Mouse (Mus musculus) stomach, postnatal 0 days (tissue): Measurements from ENCODE around the gene Ptpra. TPM values are rescaled to one million over a fixed set of nuclear protein-coding genes. Genes with fewer than 3 reads are reported as not detected.

ENCODE experiments used
- ATAC-seq: fragments of 200-750 bp; cut with Nextera tagmentation; 2 replicates; pipeline ENCODE4 v1.8.0; 2017; ENCODE audit not compliant: low FRiP score, low TSS enrichment
- DNase-seq: peaks from one replicate; pipeline ENCODE4 v3.0.0-alpha.2; 2016; ENCODE audit warnings: low spot score
- H3K27ac ChIP-seq: fragments of 300-500 bp; sonication (generic); replicated peaks from 2 replicates; pipeline ENCODE4 v1.5.1; 2014; ENCODE audit warnings: mild to moderate bottlenecking, control low read depth
- H3K27me3 ChIP-seq: fragments of 300-500 bp; sonication (generic); 2 replicates; pipeline ENCODE4 v1.6.1; 2014; ENCODE audit warnings: low read length; ENCODE audit not compliant: control insufficient read depth, insufficient read depth
- H3K36me3 ChIP-seq: fragments of 300-500 bp; sonication (generic); 2 replicates; pipeline ENCODE4 v1.6.1; 2014; ENCODE audit warnings: low read length, mixed read lengths; ENCODE audit not compliant: control insufficient read depth, insufficient read depth
- H3K4me1 ChIP-seq: fragments of 300-500 bp; sonication (generic); replicated peaks from 2 replicates; pipeline ENCODE4 v1.6.1; 2014; ENCODE audit warnings: antibody characterized with exemption; ENCODE audit not compliant: control insufficient read depth, insufficient read depth
- H3K4me2 ChIP-seq: fragments of 300-500 bp; sonication (generic); replicated peaks from 2 replicates; pipeline ENCODE4 v1.6.1; 2014; ENCODE audit warnings: low read depth, mild to moderate bottlenecking, control low read depth, moderate library complexity
- H3K4me3 ChIP-seq: fragments of 300-500 bp; sonication (generic); 2 replicates; pipeline ENCODE4 v1.5.1; 2014; ENCODE audit warnings: low read depth, low read length, control low read depth
- H3K9ac ChIP-seq: fragments of 300-500 bp; sonication (generic); 2 replicates; pipeline ENCODE4 v1.6.1; 2014; ENCODE audit warnings: mild to moderate bottlenecking, low read length, control low read depth, mixed read lengths
- H3K9me3 ChIP-seq: fragments of 300-500 bp; sonication (generic); 2 replicates; pipeline ENCODE4 v1.6.1; 2016; ENCODE audit warnings: low read length; ENCODE audit not compliant: control insufficient read depth
- CTCF ChIP-seq: IDR thresholded peaks from 2 replicates; pipeline ENCODE4 v1.5.1; 2016; ENCODE audit warnings: antibody characterized with exemption, low read depth, mild to moderate bottlenecking, moderate library complexity
- EP300 ChIP-seq: optimal IDR thresholded peaks from 2 replicates; pipeline ENCODE3; 2016; ENCODE audit warnings: antibody characterized with exemption
- WGBS: fragments of 180-500 bp; shearing (Covaris S2); extraction: QIAGEN DNeasy Blood & Tissue Kit; methylation state at CpG from one replicate; pipeline ENCODE4 v1.1.7; 2014; 5-methylcytosine and 5-hydroxymethylcytosine counted together
- polyA plus RNA-seq: library from polyadenylated mRNA; unstranded; fragments of >200 nt; fragmentation: Nextera tagmentation; extraction: Ambion mirVana; gene quantifications from 2 replicates; pipeline ENCODE4 v1.2.1, GENCODE M21; 2015

The Ptpra gene
- polyA plus RNA-seq, 1 experiment from 2014 or later = 45.1 TPM

DNA sequence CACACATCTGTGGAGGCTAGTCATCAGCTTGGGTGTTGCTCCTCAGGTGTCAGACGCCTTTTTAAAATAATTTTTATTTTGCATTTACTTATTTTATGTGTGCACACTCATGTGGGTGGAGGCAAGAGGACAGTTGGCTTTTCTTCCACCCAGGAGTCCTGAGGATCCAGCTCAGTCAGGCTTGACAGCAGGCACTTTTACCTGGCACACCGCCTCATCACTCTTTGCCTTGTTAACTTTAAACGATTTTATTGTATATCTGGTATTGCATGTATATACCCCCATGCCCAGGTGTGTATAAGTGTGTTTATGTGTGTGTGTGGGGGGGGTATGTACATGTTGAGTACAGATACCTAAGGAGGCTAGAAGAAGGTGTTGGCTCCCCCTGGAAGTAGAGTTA is 7.8 kb downstream of the Ptpra start:
- no peak for ATAC-seq

GRCm38 (mm10) chr2:130459576-130459975 is 9.5 kb downstream of the Ptpra start:
- Histone ChIP-seq H3K9me3 (no peaks in the 10 kb centered on the region), H3K9ac (no peak overlapping the region), H3K36me3 (no peaks in the 10 kb centered on the region), H3K4me3 (no peak overlapping the region), H3K4me2 (no peak overlapping the region), H3K27ac (no peak overlapping the region), H3K4me1 (0 out of 2 replicates have a peak, but pooled peaks cover 2% of the 10 kb centered on the region), H3K27me3 (no peaks in the 10 kb centered on the region)
- TF ChIP-seq EP300 = no peak
- no peak for TF ChIP-seq CTCF
- WGBS = 86% methylated on average over 3 of the region's 3 CpGs
- DNase-seq (no peak), ATAC-seq (no peak)

More for the DNA sequence above, 7.8 kb downstream of the Ptpra start:
- H3K4me3 ChIP-seq = no peak overlapping the region
- TF ChIP-seq CTCF = no peak
- TF ChIP-seq EP300 = no peak
- no peak overlapping the region for H3K27ac ChIP-seq
- H3K9ac ChIP-seq = no peak overlapping the region
- H3K36me3 ChIP-seq = no peaks in the 10 kb centered on the region
- WGBS = 78% methylated on average over 3 of the region's 3 CpGs
- no peaks in the 10 kb centered on the region for H3K27me3 ChIP-seq
- DNase-seq = no peak
- no peak overlapping the region for H3K4me2 ChIP-seq
- H3K9me3 ChIP-seq = no peaks in the 10 kb centered on the region
- H3K4me1 ChIP-seq = 0 out of 2 replicates have a peak, but pooled peaks cover 2% of the 10 kb centered on the region

DNA sequence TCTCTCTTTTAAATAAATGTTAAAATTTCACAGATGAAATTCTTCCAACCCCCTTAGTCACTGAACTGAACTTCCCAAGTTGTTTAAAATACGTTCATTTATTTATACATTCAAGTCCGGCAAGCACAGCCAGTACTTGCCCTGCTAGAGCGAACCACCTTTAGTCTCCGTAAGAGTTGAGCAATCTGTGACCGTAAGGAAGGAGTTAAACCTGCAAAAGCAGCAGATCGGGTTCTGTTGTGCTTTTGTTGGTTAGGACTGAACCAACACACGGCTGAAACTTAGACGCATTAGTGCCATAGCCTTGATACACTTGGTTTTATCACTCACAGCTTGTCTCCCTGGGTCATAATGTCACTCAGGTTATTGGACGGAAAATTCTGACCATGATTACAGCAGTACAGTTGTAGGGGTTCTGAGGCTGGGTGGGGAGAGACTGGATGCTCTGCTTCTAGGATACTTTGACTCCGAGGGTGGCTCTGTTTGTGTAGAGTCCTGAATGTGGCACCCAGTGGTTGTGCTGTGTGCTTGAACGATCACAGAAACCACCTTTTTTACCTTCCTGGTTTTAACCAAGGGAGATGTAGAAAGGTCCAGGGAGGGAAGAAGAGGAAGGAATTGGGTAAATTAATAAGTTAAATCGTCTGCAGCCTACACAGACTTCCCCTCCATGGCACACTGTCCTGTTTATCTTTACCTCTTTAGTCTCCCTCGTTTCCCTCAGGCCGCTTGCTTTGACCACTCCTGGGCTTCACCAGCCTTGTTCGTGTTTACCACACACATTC is 11.4 kb downstream of the Ptpra start:
- H3K9ac ChIP-seq = no peak overlapping the region
- H3K4me3 ChIP-seq = no peak overlapping the region
- peak overlapping the region; percentile 65 for H3K27ac ChIP-seq
- H3K4me2 ChIP-seq = peak overlapping the region; percentile 35
- TF ChIP-seq CTCF (no peak), EP300 (no peak)
- DNase-seq (no peak), ATAC-seq (no peak)
- 0 out of 2 replicates have a peak, but pooled peaks cover 2% of the 10 kb centered on the region for H3K4me1 ChIP-seq
- no peaks in the 10 kb centered on the region for H3K27me3 ChIP-seq
- 33% methylated on average over 15 of the region's 15 CpGs for WGBS
- H3K36me3 ChIP-seq = no peaks in the 10 kb centered on the region
- no peaks in the 10 kb centered on the region for H3K9me3 ChIP-seq

DNA sequence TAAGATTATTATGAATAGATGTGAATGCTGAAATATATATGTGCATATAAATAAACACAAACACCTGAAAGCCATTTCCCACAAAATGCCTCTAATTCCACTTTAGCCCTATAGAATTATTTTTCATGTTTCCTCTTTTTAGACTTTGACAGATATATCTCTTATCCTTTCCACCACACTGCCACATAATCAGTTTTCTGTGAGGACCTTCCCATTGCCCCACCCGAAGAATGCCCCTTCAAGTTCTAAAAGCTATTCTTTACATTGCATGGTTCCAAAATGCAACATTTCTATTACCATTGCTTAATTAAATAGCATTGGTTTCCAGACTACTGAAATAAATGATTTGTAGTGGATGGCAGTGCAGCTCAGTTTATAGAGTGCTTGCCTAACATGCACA is 16.4 kb downstream of the Ptpra start:
- no peaks in the 10 kb centered on the region for H3K9me3 ChIP-seq
- no peaks in the 10 kb centered on the region for H3K36me3 ChIP-seq
- ATAC-seq (no peak), DNase-seq (no peak)
- no peaks in the 10 kb centered on the region for H3K27me3 ChIP-seq
- H3K4me1 ChIP-seq = no peaks in the 10 kb centered on the region
- TF ChIP-seq EP300 (no peak), CTCF (no peak)
- no peak overlapping the region for H3K4me3 ChIP-seq
- H3K4me2 ChIP-seq = no peak overlapping the region
- H3K27ac ChIP-seq = no peak overlapping the region
- WGBS = 76% methylated on average over 1 of the region's 1 CpGs
- H3K9ac ChIP-seq = no peak overlapping the region

GRCm38 (mm10) chr2:130469366-130469765 is 19.3 kb downstream of the Ptpra start:
- no peak for DNase-seq
- 54% methylated on average over 4 of the region's 4 CpGs for WGBS
- H3K4me2 ChIP-seq = no peak overlapping the region
- no peak overlapping the region for H3K9ac ChIP-seq
- no peak for ATAC-seq
- no peaks in the 10 kb centered on the region for H3K4me1 ChIP-seq
- H3K9me3 ChIP-seq = no peaks in the 10 kb centered on the region
- H3K36me3 ChIP-seq = no peaks in the 10 kb centered on the region
- TF ChIP-seq CTCF (no peak), EP300 (no peak)
- H3K27me3 ChIP-seq = no peaks in the 10 kb centered on the region
- H3K4me3 ChIP-seq = no peak overlapping the region
- no peak overlapping the region for H3K27ac ChIP-seq

GRCm38 (mm10) chr2:130469935-130470334 is 19.9 kb downstream of the Ptpra start:
- no peaks in the 10 kb centered on the region for H3K36me3 ChIP-seq
- no peaks in the 10 kb centered on the region for H3K9me3 ChIP-seq
- H3K4me3 ChIP-seq = no peak overlapping the region
- H3K4me1 ChIP-seq = no peaks in the 10 kb centered on the region
- DNase-seq (no peak), ATAC-seq (no peak)
- no peak overlapping the region for H3K9ac ChIP-seq
- H3K27ac ChIP-seq = no peak overlapping the region
- TF ChIP-seq CTCF (no peak), EP300 (no peak)
- H3K4me2 ChIP-seq = no peak overlapping the region
- H3K27me3 ChIP-seq = no peaks in the 10 kb centered on the region
- WGBS = 80% methylated on average over 2 of the region's 2 CpGs
